Mouse (Mus musculus): Measurements from ENCODE around the gene Lpcat2b. TPM values are rescaled to one million over a fixed set of nuclear protein-coding genes. Genes with fewer than 3 reads are reported as not detected.

Gene Lpcat2b
- total RNA-seq, 2 experiments from 2014 or later: 0.18 to 0.32 TPM

DNA sequence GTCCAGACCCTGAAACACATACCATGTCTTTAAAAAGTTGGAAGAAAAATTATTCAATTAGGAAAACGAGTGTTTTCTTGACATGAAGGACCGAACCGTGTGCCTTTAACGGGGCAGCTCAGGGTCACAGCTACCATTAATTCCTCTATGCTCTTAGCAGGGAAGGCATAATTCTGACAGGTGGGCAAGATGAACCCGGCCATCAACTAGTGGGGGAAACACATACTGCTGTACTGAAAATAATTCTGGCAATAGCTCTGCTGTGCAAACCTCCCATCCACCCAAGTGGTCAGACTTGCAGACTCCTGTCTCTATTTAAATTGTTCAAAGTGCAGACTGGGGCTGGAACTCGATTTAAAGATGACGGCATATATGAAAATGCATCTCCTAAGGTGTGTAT lies 7.0 kb downstream of the Lpcat2b start:
- intact Hi-C loops (cut with DNase I): loop anchor here (2.0 kb wide), 2 partner anchors 60 to 80 kb away; no protein-coding TSS in a partner anchor
- DNase-seq (ENCODE audit: low spot score in 2 of 2): no peak

DNA sequence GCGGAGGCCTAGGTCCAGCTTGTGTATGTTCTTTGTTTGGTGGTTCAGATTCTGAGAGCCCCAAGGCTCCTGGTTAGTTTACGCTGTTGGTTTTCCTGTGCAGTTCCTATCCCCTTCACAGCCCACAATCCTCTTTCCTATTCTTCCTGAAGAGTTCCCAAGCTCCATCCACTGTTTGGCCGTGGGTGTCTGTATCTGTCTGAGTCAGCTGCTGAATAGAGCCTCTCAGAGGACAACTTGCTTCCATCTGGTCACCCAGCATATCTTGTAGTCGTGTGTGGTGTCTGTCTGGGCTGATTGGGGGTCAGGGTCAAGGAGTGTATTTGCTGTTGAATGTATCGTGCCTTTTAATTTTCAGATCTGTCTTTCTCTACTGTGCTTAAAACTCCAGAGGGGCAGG lies 10.5 kb downstream of the Lpcat2b start:
- intact Hi-C loops (cut with DNase I): loop anchor here (5.0 kb wide), 1 partner anchor 35 kb away; no protein-coding TSS in a partner anchor

DNA sequence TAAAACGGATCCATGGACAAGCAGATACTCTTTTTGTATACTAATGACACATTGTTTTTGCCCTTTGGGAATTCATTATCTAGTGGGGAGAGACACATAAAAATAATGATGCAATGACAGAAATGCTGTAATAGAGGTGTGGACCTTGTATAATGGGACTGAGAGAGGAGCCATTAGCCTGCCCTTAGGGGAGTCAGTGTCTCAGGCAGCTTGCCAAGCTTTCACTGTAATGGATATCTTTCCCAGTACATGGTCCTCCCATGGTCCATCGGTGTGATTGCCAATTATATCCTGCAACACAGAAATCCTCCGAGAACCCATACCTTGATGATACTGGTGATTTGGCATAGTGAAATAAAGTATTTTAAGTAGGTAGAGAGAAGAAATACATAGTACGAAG lies 12.9 kb downstream of the Lpcat2b start:
- no peak for DNase-seq (ENCODE audit: low spot score in 2 of 2)
- intact Hi-C loops (cut with DNase I): loop anchor here (5.0 kb wide), 1 partner anchor 37 kb away; no protein-coding TSS in a partner anchor

More for the DNA sequence above, 10.5 kb downstream of the Lpcat2b start:
- DNase-seq (ENCODE audit: low spot score in 2 of 2): peak in 1 of 2 experiments; percentile 72

DNA sequence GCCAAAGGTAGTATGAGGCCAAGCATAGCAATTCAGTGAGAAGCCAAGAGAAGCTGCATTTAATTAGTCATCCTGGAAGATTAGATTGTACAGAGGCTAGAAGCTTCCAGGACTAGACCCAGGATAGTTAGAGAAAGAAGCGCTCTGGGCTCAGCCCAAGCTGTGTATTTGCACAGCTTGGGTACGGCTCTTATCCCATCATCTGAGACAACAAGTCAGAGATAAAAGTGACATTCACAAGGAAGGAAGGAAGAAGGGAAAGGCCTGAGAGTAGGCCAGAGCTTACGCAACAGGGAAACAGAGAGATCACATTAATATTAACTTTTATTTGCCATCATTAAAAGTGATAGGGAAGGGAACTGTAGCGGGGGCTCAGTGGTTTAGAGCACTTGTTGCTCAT lies 16.6 kb downstream of the Lpcat2b start:
- intact Hi-C loops (cut with DNase I): no loop called here
- no peak for DNase-seq (ENCODE audit: low spot score in 2 of 2)

DNA sequence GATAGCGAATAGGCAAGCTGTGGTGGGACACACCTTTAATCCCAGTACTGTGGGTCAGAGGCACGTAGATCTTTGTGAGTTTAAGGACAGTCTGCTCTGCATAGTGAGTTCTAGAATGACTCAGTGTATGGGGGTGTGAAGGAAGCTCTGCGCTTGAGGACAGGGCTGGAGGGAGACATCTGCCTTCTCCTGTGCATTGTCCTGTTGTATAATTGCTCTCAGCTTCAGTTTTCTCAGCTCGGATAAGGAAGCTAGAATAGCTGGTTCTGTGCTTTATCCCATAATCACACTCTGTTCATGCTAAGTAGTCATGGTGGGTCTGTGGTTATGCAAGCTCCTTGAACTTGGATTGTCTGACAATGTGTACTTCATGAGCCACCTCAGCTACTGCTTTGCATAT lies 17.4 kb downstream of the Lpcat2b start:
- DNase-seq (ENCODE audit: low spot score in 2 of 2): peak; percentile 11 to 80
- intact Hi-C loops (cut with DNase I): no loop called here

DNA sequence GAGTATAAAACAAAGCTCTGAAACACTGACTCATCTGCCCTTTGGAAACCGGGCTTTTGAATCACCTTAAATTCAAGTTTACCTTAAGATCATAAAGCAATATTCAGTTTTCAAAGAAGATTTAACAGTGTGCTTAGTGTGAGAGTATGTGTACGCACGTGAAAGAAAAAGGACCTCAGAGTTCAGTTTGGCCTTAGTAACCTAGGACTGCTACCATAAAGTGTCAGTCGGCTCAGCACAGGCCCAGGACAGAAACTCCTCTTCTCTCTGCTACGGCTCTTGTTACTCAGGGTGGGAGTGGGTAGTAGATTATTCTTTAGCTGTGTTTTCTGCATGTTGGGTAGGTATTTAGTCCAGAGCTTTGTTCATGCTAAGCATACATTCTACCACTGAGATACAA lies 18.3 kb downstream of the Lpcat2b start:
- intact Hi-C loops (cut with DNase I): no loop called here
- DNase-seq (ENCODE audit: low spot score in 2 of 2): no peak

DNA sequence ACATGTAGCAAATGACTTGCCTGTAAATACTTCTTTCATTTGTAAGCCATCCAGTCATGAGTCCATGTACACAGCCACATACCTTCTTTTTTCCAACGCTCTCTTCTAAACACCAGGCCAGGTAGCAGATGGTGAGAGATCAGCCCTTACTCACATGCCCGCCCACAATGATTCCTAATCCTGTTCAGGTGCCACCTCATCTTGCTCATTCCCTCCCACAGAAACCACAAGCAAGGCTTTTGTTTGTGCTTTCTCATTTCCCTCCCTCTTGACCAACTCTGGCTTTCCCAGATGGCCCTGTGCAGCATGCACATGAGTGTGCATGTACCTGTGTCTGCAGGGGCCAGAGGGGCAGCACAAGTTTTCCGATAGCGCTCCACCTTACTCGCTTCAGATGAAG lies 18.9 kb downstream of the Lpcat2b start:
- DNase-seq (ENCODE audit: low spot score in 2 of 2): peak; percentile 14 to 74
- intact Hi-C loops (cut with DNase I): no loop called here

DNA sequence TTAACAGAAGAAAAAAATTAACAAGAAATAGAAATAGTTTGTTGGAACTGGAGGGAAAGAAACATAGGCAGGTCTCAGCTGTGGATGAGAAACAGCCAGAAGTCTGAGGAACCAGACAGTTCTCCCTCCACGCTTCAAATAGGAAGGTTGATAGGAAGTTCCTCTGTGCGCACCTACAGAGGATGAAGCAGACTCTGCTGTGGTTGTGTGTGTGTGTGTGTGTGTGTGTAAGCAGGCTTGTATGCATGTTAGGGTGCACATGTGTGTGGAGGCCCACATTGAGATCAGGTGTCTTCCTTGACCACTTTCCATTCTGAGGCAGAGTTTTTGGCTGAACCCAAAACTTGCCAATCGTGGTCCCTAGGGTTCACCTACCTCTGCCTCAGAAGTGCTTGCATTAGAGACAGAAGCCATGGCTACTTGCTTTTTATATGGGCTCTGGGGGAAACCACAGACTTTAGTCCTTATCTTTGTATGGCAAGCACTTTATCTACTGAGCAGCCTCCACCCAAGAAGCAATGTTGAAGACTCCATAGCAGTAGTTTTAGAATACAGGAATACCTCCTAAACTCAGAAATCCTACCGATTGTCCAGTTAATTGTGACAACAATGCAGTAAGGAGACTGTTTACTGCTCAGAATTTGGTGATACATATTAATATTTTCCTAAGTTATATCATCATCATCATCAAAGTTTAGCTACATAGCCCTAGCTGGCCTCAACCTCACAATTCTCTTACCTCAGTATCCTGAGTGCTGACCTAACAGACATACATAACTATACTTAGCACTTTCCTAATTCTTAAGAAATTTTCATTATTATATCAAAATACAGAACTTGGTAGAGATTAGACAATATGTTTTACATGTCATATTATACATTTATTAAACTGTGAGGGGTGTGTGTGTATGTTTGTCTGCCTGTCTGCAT lies 31.1 kb downstream of the Lpcat2b start:
- intact Hi-C loops (cut with DNase I): no loop called here
- no peak for DNase-seq (ENCODE audit: low spot score in 2 of 2)

DNA sequence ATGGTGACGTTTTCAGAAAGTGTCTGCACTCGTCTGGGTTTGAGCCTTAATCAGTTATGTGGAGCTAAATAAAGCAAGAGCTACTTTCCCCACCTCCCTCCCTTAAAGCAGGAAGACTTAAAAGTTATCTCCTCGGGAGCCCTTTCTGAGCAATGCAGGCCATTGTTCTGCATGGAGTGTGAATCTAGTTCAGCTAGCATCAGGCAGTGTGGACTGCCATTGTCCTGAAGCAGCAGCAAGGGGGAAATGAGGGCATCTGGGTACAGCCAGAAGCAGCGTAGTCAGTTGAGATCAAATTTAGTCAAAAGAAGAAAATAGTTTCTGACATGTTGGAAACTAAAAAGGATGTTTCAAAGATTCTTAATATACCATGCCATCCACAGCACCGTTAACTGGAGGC lies 35.2 kb downstream of the Lpcat2b start:
- intact Hi-C loops (cut with DNase I): no loop called here
- peak in 1 of 2 experiments; percentile 30 for DNase-seq (ENCODE audit: low spot score in 2 of 2)

DNA sequence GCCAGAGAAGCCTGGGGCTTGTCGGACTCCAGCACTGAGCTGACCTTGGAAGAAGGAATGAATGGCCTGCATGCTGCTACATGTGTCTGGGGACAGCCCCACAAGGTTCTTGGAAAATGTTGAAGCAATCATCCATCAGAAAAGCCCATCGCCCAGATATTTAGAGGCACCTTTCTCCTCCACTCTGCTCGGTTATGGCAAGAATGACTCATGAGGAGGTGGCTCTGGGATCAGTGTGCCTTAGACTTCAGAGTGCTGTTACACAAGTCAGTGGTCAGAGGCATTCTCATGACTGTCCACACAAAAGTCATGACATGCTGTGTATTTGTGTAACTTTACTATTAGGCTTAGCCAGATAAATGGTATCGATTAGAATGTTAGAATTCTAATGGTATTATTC lies 35.7 kb downstream of the Lpcat2b start:
- peak in 1 of 2 experiments; percentile 9 for DNase-seq (ENCODE audit: low spot score in 2 of 2)
- intact Hi-C loops (cut with DNase I): no loop called here

DNA sequence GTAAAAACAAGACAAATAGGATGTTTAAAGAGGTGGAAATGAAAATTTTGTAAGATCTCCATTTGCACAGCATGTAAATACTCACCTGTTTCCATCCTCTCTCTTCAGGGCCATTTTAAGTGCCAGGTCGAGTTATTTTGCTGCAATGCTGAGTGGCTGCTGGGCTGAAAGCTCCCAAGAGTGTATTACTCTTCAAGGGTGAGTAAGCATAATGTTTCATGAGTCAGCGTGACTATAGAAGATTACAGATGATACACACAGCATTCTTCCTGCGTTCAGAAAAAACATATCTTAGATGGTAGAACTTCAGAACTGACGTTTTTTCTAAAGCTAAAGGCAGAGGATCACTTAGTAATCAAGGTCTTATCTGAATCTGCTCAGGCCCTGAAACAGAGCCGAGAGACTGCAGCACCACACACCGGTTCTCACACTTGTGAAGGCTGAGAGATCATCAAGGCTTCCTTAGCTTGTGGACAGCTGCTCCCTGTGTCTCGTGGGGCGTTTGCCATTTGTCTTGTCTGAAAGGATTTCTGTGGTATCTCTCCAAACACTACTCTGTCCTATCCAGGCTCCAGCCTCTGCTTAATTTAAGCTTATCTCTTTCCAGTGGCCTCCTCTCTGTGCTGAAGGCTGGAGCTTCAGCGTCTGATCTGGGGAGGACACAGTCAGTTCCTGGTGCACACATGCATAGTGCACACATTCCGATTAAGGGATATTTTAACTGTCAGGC lies 39.4 kb downstream of the Lpcat2b start:
- peak in 1 of 2 experiments; percentile 11 for DNase-seq (ENCODE audit: low spot score in 2 of 2)
- intact Hi-C loops (cut with DNase I): no loop called here

DNA sequence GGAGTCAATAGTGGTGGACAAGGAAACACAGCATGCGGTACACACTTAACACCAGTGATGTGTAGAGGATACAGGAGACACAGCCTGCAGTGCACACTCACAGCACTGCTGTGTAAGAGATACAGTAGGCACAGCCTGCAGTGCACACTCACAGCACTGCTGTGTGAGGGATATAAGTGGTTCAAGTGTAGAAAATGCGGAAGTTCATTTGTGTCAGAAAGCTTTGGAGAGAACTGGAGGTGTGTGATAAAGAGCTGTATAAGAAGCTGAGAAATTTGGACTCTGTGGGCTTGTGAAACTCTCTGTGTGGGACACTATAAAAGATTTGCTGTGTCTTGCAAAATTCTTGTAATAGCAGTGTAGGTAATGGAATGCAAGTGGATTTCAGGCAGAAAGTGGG lies 48.8 kb downstream of the Lpcat2b start:
- peak in 1 of 2 experiments; percentile 52 for DNase-seq (ENCODE audit: low spot score in 2 of 2)
- intact Hi-C loops (cut with DNase I): no loop called here

Other genes starting within 250 kb of the Lpcat2b start
- gene Tgfbr3, start 141.9 kb upstream of the Lpcat2b start, total RNA-seq (2021): 1 to 10 TPM; 7.8 to 9.9 TPM
- 10 to 100 TPM; 14.0 to 15.1 TPM for gene Brdt, start 100.4 kb upstream of the Lpcat2b start, total RNA-seq (2021)
- gene Ephx4, start 28.8 kb upstream of the Lpcat2b start, total RNA-seq (2021): 10 to 100 TPM; 85.5 to 86.1 TPM
- 100 to 1,000 TPM; 157 to 161 TPM for gene Btbd8, start 6.4 kb downstream of the Lpcat2b start, total RNA-seq (2021)
- gene Gm42669, start 76.1 kb downstream of the Lpcat2b start, total RNA-seq (2021): under 1 TPM; 0.37 to 0.69 TPM
- gene 1700028K03Rik, start 103.2 kb downstream of the Lpcat2b start, total RNA-seq (2021): 1 to 10 TPM in 1 of 2 experiments, under 1 TPM in 1; 0.85 to 1.2 TPM
- gene Rpap2, start 165.8 kb downstream of the Lpcat2b start, total RNA-seq (2021): 10 to 100 TPM; 23.1 to 23.3 TPM
- gene Glmn, start 166.3 kb downstream of the Lpcat2b start, total RNA-seq (2021): 10 to 100 TPM; 19.2 to 21.2 TPM